Mouse (Mus musculus): ENCODE data around the gene Ints14. TPM values are rescaled to one million over a fixed set of nuclear protein-coding genes. Genes with fewer than 3 reads are reported as not detected.

Gene Ints14
- 53.8 and 57.0 TPM in 2 replicates for polyA plus RNA-seq (2015; fragmentation: Nextera tagmentation; extraction: Ambion mirVana)

- WGBS, result 4% methylated on average over 29 of the region's 29 CpGs
- Histone ChIP-seq H3K9ac (peak within 1 kb of the TSS; percentile 85), H3K4me2 (peak within 1 kb of the TSS; percentile 61), H3K27me3 (no peaks in the 10 kb centered on the region), H3K9me3 (no peaks in the 10 kb centered on the region), H3K4me1 (peaks cover 14% of the 10 kb centered on the region), H3K4me3 (peak within 1 kb of the TSS; percentile 79), H3K36me3 (peaks cover 19% of the 10 kb centered on the region), H3K27ac (peak within 1 kb of the TSS; percentile 91)
- peak; percentile 98 for ATAC-seq (ENCODE audit: borderline replicate concordance, extremely low read depth, low FRiP score, low TSS enrichment)
Observed at GRCm38 (mm10) chr9:64960117-64960977, at the start of gene Ints14. TSS of gene Ints14 (plus strand) at chr9:64960905.

- 90% methylated on average over 4 of the region's 4 CpGs for WGBS
- no peak for ATAC-seq (ENCODE audit: borderline replicate concordance, extremely low read depth, low FRiP score, low TSS enrichment)
- Histone ChIP-seq H3K4me2 (no peak overlapping the region), H3K4me3 (no peak overlapping the region), H3K27ac (no peak overlapping the region), H3K4me1 (0 out of 2 replicates have a peak, but pooled peaks cover 7% of the 10 kb centered on the region), H3K9ac (no peak overlapping the region), H3K27me3 (no peaks in the 10 kb centered on the region), H3K36me3 (peaks cover 16% of the 10 kb centered on the region), H3K9me3 (no peaks in the 10 kb centered on the region)
Observed at GRCm38 (mm10) chr9:64913406-64913805, 47.3 kb upstream of the Ints14 start.

- no peak for ATAC-seq (ENCODE audit: borderline replicate concordance, extremely low read depth, low FRiP score, low TSS enrichment)
- no peak overlapping the region for H3K4me2 ChIP-seq
- no peaks in the 10 kb centered on the region for H3K27me3 ChIP-seq
- 0 out of 2 replicates have a peak, but pooled peaks cover 11% of the 10 kb centered on the region for H3K4me1 ChIP-seq
- H3K27ac ChIP-seq, result no peak overlapping the region
- no peak overlapping the region for H3K4me3 ChIP-seq
- H3K36me3 ChIP-seq, result peaks cover 16% of the 10 kb centered on the region
- 54% methylated on average over 2 of the region's 2 CpGs for WGBS
- H3K9ac ChIP-seq, result no peak overlapping the region
- H3K9me3 ChIP-seq, result no peaks in the 10 kb centered on the region
Observed at GRCm38 (mm10) chr9:64913973-64914372, 46.7 kb upstream of the Ints14 start.

- Histone ChIP-seq H3K4me3 (no peak overlapping the region), H3K27ac (no peak overlapping the region), H3K9me3 (no peaks in the 10 kb centered on the region), H3K4me1 (0 out of 2 replicates have a peak, but pooled peaks cover 11% of the 10 kb centered on the region), H3K36me3 (peaks cover 16% of the 10 kb centered on the region), H3K27me3 (no peaks in the 10 kb centered on the region), H3K4me2 (no peak overlapping the region), H3K9ac (no peak overlapping the region)
- 71% methylated on average over 4 of the region's 4 CpGs for WGBS
- no peak for ATAC-seq (ENCODE audit: borderline replicate concordance, extremely low read depth, low FRiP score, low TSS enrichment)
Observed at GRCm38 (mm10) chr9:64914629-64915028, 46.1 kb upstream of the Ints14 start.

GRCm38 (mm10) chr9:64918560-64918959 lies 42.1 kb upstream of the Ints14 start:
- 0 out of 2 replicates have a peak overlapping the region, but pooled peaks have one; percentile 27 for H3K9ac ChIP-seq

GRCm38 (mm10) chr9:64925771-64926170 lies 34.9 kb upstream of the Ints14 start:
- no peak overlapping the region for H3K4me2 ChIP-seq
- WGBS, result 61% methylated on average over 5 of the region's 5 CpGs
- peak overlapping the region; percentile 62; the same call in 1 of the 2 replicates for H3K27ac ChIP-seq
- H3K9ac ChIP-seq, result no peak overlapping the region
- peaks cover 10% of the 10 kb centered on the region; the same call in 1 of the 2 replicates for H3K4me1 ChIP-seq
- no peaks in the 10 kb centered on the region for H3K9me3 ChIP-seq
- no peak for ATAC-seq (ENCODE audit: borderline replicate concordance, extremely low read depth, low FRiP score, low TSS enrichment)
- no peak overlapping the region for H3K4me3 ChIP-seq
- no peaks in the 10 kb centered on the region for H3K27me3 ChIP-seq
- H3K36me3 ChIP-seq, result 0 out of 2 replicates have a peak, but pooled peaks cover 3% of the 10 kb centered on the region

More at GRCm38 (mm10) chr9:64918560-64918959, 42.1 kb upstream of the Ints14 start:
- ATAC-seq (ENCODE audit: borderline replicate concordance, extremely low read depth, low FRiP score, low TSS enrichment), result no peak
- Histone ChIP-seq H3K4me3 (peak overlapping the region; percentile 42), H3K4me2 (peak overlapping the region; percentile 45), H3K27me3 (no peaks in the 10 kb centered on the region), H3K4me1 (0 out of 2 replicates have a peak, but pooled peaks cover 11% of the 10 kb centered on the region), H3K36me3 (peaks cover 6% of the 10 kb centered on the region), H3K27ac (peak overlapping the region; percentile 57; the same call in 1 of the 2 replicates), H3K9me3 (no peaks in the 10 kb centered on the region)
- WGBS, result 41% methylated on average over 16 of the region's 16 CpGs

GRCm38 (mm10) chr9:64926201-64926991 lies 34.3 kb upstream of the Ints14 start:
- H3K4me3 ChIP-seq, result no peak overlapping the region
- H3K9me3 ChIP-seq, result no peaks in the 10 kb centered on the region
- no peaks in the 10 kb centered on the region for H3K27me3 ChIP-seq
- H3K4me1 ChIP-seq, result peaks cover 10% of the 10 kb centered on the region; the same call in 1 of the 2 replicates
- 0 out of 2 replicates have a peak, but pooled peaks cover 2% of the 10 kb centered on the region for H3K36me3 ChIP-seq
- no peak overlapping the region for H3K4me2 ChIP-seq
- peak; percentile 46; the same call in 1 of the 2 replicates for ATAC-seq (ENCODE audit: borderline replicate concordance, extremely low read depth, low FRiP score, low TSS enrichment)
- H3K27ac ChIP-seq, result peak overlapping the region; percentile 62
- 59% methylated on average over 8 of the region's 8 CpGs for WGBS
- no peak overlapping the region for H3K9ac ChIP-seq

GRCm38 (mm10) chr9:64930256-64930655 lies 30.4 kb upstream of the Ints14 start:
- Histone ChIP-seq H3K4me1 (peaks cover 29% of the 10 kb centered on the region), H3K9me3 (no peaks in the 10 kb centered on the region), H3K27ac (0 out of 2 replicates have a peak overlapping the region, but pooled peaks have one; percentile 15), H3K36me3 (no peaks in the 10 kb centered on the region), H3K4me2 (no peak overlapping the region), H3K27me3 (no peaks in the 10 kb centered on the region), H3K4me3 (no peak overlapping the region), H3K9ac (no peak overlapping the region)
- 72% methylated on average over 4 of the region's 4 CpGs for WGBS
- no peak for ATAC-seq (ENCODE audit: borderline replicate concordance, extremely low read depth, low FRiP score, low TSS enrichment)

- peak; percentile 36; the same call in 1 of the 2 replicates for ATAC-seq (ENCODE audit: borderline replicate concordance, extremely low read depth, low FRiP score, low TSS enrichment)
- H3K27ac ChIP-seq, result peak overlapping the region; percentile 59
Observed at GRCm38 (mm10) chr9:64931751-64932610, 28.7 kb upstream of the Ints14 start.

GRCm38 (mm10) chr9:64934015-64934754 lies 26.5 kb upstream of the Ints14 start:
- 32% methylated on average over 15 of the region's 15 CpGs for WGBS

More at GRCm38 (mm10) chr9:64931751-64932610, 28.7 kb upstream of the Ints14 start:
- Histone ChIP-seq H3K4me3 (no peak overlapping the region), H3K27me3 (no peaks in the 10 kb centered on the region), H3K9me3 (no peaks in the 10 kb centered on the region), H3K4me2 (no peak overlapping the region), H3K9ac (no peak overlapping the region), H3K4me1 (peaks cover 19% of the 10 kb centered on the region), H3K36me3 (no peaks in the 10 kb centered on the region)
- 59% methylated on average over 7 of the region's 7 CpGs for WGBS

More at GRCm38 (mm10) chr9:64934015-64934754, 26.5 kb upstream of the Ints14 start:
- no peaks in the 10 kb centered on the region for H3K27me3 ChIP-seq
- H3K4me2 ChIP-seq, result no peak overlapping the region
- no peak overlapping the region for H3K9ac ChIP-seq
- H3K36me3 ChIP-seq, result no peaks in the 10 kb centered on the region
- H3K4me3 ChIP-seq, result no peak overlapping the region
- H3K27ac ChIP-seq, result peak overlapping the region; percentile 35; the same call in 1 of the 2 replicates
- peaks cover 22% of the 10 kb centered on the region for H3K4me1 ChIP-seq
- H3K9me3 ChIP-seq, result no peaks in the 10 kb centered on the region
- peak; percentile 50; the same call in 1 of the 2 replicates for ATAC-seq (ENCODE audit: borderline replicate concordance, extremely low read depth, low FRiP score, low TSS enrichment)
